In the genomic region with DNA sequence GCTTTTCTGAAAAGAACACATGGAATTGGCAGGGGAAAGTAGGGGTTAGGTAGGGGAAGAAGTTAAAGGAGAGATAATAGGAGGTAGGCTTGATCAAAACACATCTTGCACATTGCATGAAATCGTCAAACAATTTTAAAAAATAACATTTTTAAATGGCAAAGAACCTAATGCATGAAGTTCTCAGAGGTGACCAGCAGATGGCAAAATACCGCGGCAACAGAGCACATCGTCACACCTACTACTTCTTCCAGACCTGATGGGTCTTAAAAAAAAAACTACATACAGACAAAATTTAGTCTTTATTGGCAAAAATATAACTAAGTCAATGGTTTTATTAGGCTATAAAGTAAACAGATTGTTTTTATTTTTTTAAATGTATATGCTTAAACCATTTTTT, we compare ENCODE assay signal across 12 mouse cellular contexts. TPM values are rescaled to one million over a fixed set of nuclear protein-coding genes. Genes with fewer than 3 reads are reported as not detected.
DNase-seq lines count a peak whose midpoint lies in the region; ATAC-seq and TF ChIP-seq lines count a peak whose summit lies in the region.
"Had no signal": no experiment of that assay in that cellular context is flagged by ENCODE, and none has a peak within 500 bp of the region (broad histone marks: within the 10 kb centered on the region; RNA-seq: fewer than 3 reads in every experiment).

No protein-coding gene starts in this region.

- H3K9ac ChIP-seq in heart, embryonic 11.5 days (ENCODE audit: low read depth, low read length), result no peak overlapping the region
- H3K9ac ChIP-seq in lung, postnatal 0 days (replicated peaks; ENCODE audit: low read depth), result no peak overlapping the region
- no peak overlapping the region for H3K9ac ChIP-seq in forebrain, embryonic 13.5 days
- H3K9ac ChIP-seq: liver, embryonic 13.5 days had no signal

- no peaks in the 10 kb centered on the region for H3K27me3 ChIP-seq in heart, embryonic 11.5 days (ENCODE audit: control insufficient read depth, insufficient read depth, low read length)
- no peaks in the 10 kb centered on the region for H3K27me3 ChIP-seq in lung, postnatal 0 days (replicated peaks; ENCODE audit: insufficient read depth, low read length)
- H3K27me3 ChIP-seq in Patski, result no peaks in the 10 kb centered on the region
- no peaks in the 10 kb centered on the region for H3K27me3 ChIP-seq in forebrain, embryonic 13.5 days
- H3K27me3 ChIP-seq: liver, embryonic 13.5 days had no signal

- CTCF ChIA-PET in Patski (lab: Charles Lee), result interaction anchor here (0.5 to 1.5 kb wide), 2 partner anchors 16 to 114 kb away, joined by 3 read pairs; no protein-coding TSS in a partner anchor

- no peaks in the 10 kb centered on the region for H3K36me3 ChIP-seq in heart, embryonic 11.5 days (ENCODE audit: control insufficient read depth, insufficient read depth, low read length)
- no peaks in the 10 kb centered on the region for H3K36me3 ChIP-seq in lung, postnatal 0 days (ENCODE audit: insufficient read depth, low read length)
- H3K36me3 ChIP-seq in forebrain, embryonic 13.5 days (ENCODE audit: poor library complexity, severe bottlenecking), result peaks cover 29% of the 10 kb centered on the region
- H3K36me3 ChIP-seq: liver, embryonic 13.5 days had no signal

- H3K4me1 ChIP-seq in heart, embryonic 11.5 days (ENCODE audit: control insufficient read depth, insufficient read depth, low read length), result no peaks in the 10 kb centered on the region
- no peaks in the 10 kb centered on the region for H3K4me1 ChIP-seq in lung, postnatal 0 days (ENCODE audit: insufficient read depth, low read depth, low read length)
- peaks cover 10% of the 10 kb centered on the region for H3K4me1 ChIP-seq in forebrain, embryonic 13.5 days
- H3K4me1 ChIP-seq: liver, embryonic 13.5 days had no signal

- no peak for TF ChIP-seq EP300 in lung, postnatal 0 days (IDR thresholded peaks at IDR 0.05)

- no peak overlapping the region for H3K27ac ChIP-seq in heart, embryonic 11.5 days (ENCODE audit: low read depth, low read length)
- no peak overlapping the region for H3K27ac ChIP-seq in lung, postnatal 0 days (ENCODE audit: low read length)
- no peak overlapping the region for H3K27ac ChIP-seq in forebrain, embryonic 13.5 days
- H3K27ac ChIP-seq: liver, embryonic 13.5 days had no signal

- peak; percentile 58 for TF ChIP-seq CTCF in lung, postnatal 0 days (IDR thresholded peaks at IDR 0.05)
- peak; percentile 78 for TF ChIP-seq CTCF in Patski (IDR thresholded peaks at IDR 0.05)

- in situ Hi-C loops in Patski (cut with MboI; ENCODE audit: low pct_unique_long_range_greater_than_20kb), result loop anchor here (10.0 kb wide), 1 partner anchor 1710 kb away; no protein-coding TSS in a partner anchor

- H3K4me2 ChIP-seq in heart, embryonic 11.5 days, result no peak overlapping the region
- H3K4me2 ChIP-seq in lung, postnatal 0 days (replicated peaks; ENCODE audit: low read depth, low read length), result no peak overlapping the region
- H3K4me2 ChIP-seq in forebrain, embryonic 13.5 days, result no peak overlapping the region
- H3K4me2 ChIP-seq: liver, embryonic 13.5 days had no signal

- POLR2A ChIA-PET in Patski (lab: Charles Lee), result interaction anchor here (0.6 kb wide), 1 partner anchor 66 kb away, joined by 3 read pairs; no protein-coding TSS in a partner anchor

- DNase-seq in heart, postnatal 4 days, result peak; percentile 17
- peak; percentile 11 for DNase-seq in lung, postnatal 0 days (ENCODE audit: low spot score)
- no peak for DNase-seq in lung, postnatal 36 days
- no peak for DNase-seq in Patski (ENCODE audit: low read depth, low spot score)
- DNase-seq: gastrocnemius, postnatal 36 days; liver, embryonic 13.5 days; thymus, postnatal 25 days had no signal

- no peak for ATAC-seq in heart, embryonic 11.5 days (replicated peaks; ENCODE audit: insufficient number of reproducible peaks, low FRiP score, low TSS enrichment)
- ATAC-seq in lung, postnatal 0 days, result no peak
- no peak for ATAC-seq in Patski
- ATAC-seq in megakaryocyte progenitor cell, adult 5-6 weeks (replicated peaks; ENCODE audit: poor library complexity), result peak; percentile 57; the same call in 1 of the 2 replicates
- ATAC-seq in forebrain, embryonic 13.5 days, result no peak

- WGBS in heart, embryonic 11.5 days (ENCODE audit: insufficient replicate concordance), result 40% methylated on average over 4 of the region's 4 CpGs
- 43% methylated on average over 4 of the region's 4 CpGs for WGBS in lung, postnatal 0 days
- 52% methylated on average over 4 of the region's 4 CpGs for whole genome bisulfite sequencing in forebrain, embryonic 13.5 days

- H3K9me3 ChIP-seq in heart, embryonic 11.5 days (replicated peaks; ENCODE audit: control insufficient read depth, low read length), result no peaks in the 10 kb centered on the region
- H3K9me3 ChIP-seq in lung, postnatal 0 days (ENCODE audit: low read length), result no peaks in the 10 kb centered on the region
- H3K9me3 ChIP-seq in forebrain, embryonic 13.5 days (replicated peaks), result no peaks in the 10 kb centered on the region
- H3K9me3 ChIP-seq: liver, embryonic 13.5 days had no signal

- no peak overlapping the region for H3K4me3 ChIP-seq in heart, embryonic 11.5 days (ENCODE audit: low read depth, low read length)
- no peak overlapping the region for H3K4me3 ChIP-seq in lung, postnatal 0 days (ENCODE audit: low read depth, low read length)
- no peak overlapping the region for H3K4me3 ChIP-seq in forebrain, embryonic 13.5 days
- H3K4me3 ChIP-seq: liver, embryonic 13.5 days had no signal

RNA-seq across cellular contexts. Expression of gene Gm21954, which starts 22.3 kb away (rescaled TPM):
- not detected for total RNA-seq in heart, postnatal 4 days (2021)
- polyA plus RNA-seq in heart, embryonic 11.5 days (2014; fragmentation: Nextera tagmentation; extraction: Ambion mirVana), result not detected in 2 replicates
- not detected in 2 replicates for polyA plus RNA-seq in lung, postnatal 0 days (2015; fragmentation: Nextera tagmentation; extraction: Ambion mirVana)
- polyA plus RNA-seq in Patski (2021), result not detected
- not detected in 2 replicates for total RNA-seq in megakaryocyte progenitor cell, adult 5-6 weeks (2015)
- not detected in 2 replicates for total RNA-seq in megakaryocyte progenitor cell, adult 5-6 weeks (2017)
- not detected in 2 replicates for polyA plus RNA-seq in forebrain, embryonic 13.5 days (2015; fragmentation: Nextera tagmentation; extraction: Ambion mirVana)
- total RNA-seq: gastrocnemius, postnatal 36 days had no signal
- polyA plus RNA-seq: hindbrain, embryonic 11.5 days; liver, embryonic 13.5 days; spleen, adult 2 months had no signal

Comparison
In these comparisons a context has a peak if more than half of its experiments do, and no peak if none do; other contexts are left out.
1. DNase-seq: peak in heart, postnatal 4 days (single experiment) and lung, postnatal 0 days (single experiment); none in lung, postnatal 36 days (single experiment) and Patski (single experiment).